Mouse (Mus musculus) stomach, embryonic 16.5 days (tissue): Measurements from ENCODE around the gene Tesk1. TPM values are rescaled to one million over a fixed set of nuclear protein-coding genes. Genes with fewer than 3 reads are reported as not detected.

Experiments
- ATAC-seq: fragments of 200-750 bp; cut with Nextera tagmentation; 2 replicates; pipeline ENCODE4 v1.8.0; 2017; ENCODE audit warnings: moderate number of reproducible peaks, moderate TSS enrichment; ENCODE audit not compliant: insufficient read depth, low FRiP score
- H3K27ac ChIP-seq: fragments of 300-500 bp; sonication (generic); 2 replicates; pipeline ENCODE4 v1.5.1; 2014; ENCODE audit warnings: low read length
- H3K27me3 ChIP-seq: fragments of 300-500 bp; sonication (generic); 2 replicates; pipeline ENCODE4 v1.6.1; 2014; ENCODE audit warnings: low read length, control low read depth, mixed read lengths; ENCODE audit not compliant: control insufficient read depth, insufficient read depth
- H3K36me3 ChIP-seq: fragments of 300-500 bp; sonication (generic); 2 replicates; pipeline ENCODE4 v1.6.1; 2014; ENCODE audit warnings: low read length; ENCODE audit not compliant: control insufficient read depth, insufficient read depth
- H3K4me1 ChIP-seq: fragments of 300-500 bp; sonication (generic); 2 replicates; pipeline ENCODE4 v1.6.1; 2014; ENCODE audit warnings: low read length, control low read depth, mixed read lengths; ENCODE audit not compliant: control insufficient read depth, insufficient read depth
- H3K4me2 ChIP-seq: fragments of 300-500 bp; sonication (generic); 2 replicates; pipeline ENCODE4 v1.6.1; 2014; ENCODE audit warnings: low read depth, low read length, mixed read lengths
- H3K4me3 ChIP-seq: fragments of 300-500 bp; sonication (generic); replicated peaks from 2 replicates; pipeline ENCODE4 v1.5.1; 2014; ENCODE audit warnings: mild to moderate bottlenecking, low read length
- H3K9ac ChIP-seq: fragments of 300-500 bp; sonication (generic); 2 replicates; pipeline ENCODE4 v1.6.1; 2014; ENCODE audit warnings: low read length
- H3K9me3 ChIP-seq: fragments of 300-500 bp; sonication (generic); replicated peaks from 2 replicates; pipeline ENCODE4 v1.6.1; 2016; ENCODE audit warnings: low read length, control low read depth; ENCODE audit not compliant: control insufficient read depth
- WGBS: fragments of 180-500 bp; shearing (Covaris S2); extraction: QIAGEN DNeasy Blood & Tissue Kit; methylation state at CpG from one replicate; pipeline ENCODE4 v1.1.7; 2014; 5-methylcytosine and 5-hydroxymethylcytosine counted together
- polyA plus RNA-seq: library from polyadenylated mRNA; unstranded; fragments of >200 nt; fragmentation: Nextera tagmentation; extraction: Ambion mirVana; gene quantifications from 2 replicates; pipeline ENCODE4 v1.2.1, GENCODE M21; 2015

Gene Tesk1
- 1.7 TPM in 2 replicates for polyA plus RNA-seq

DNA sequence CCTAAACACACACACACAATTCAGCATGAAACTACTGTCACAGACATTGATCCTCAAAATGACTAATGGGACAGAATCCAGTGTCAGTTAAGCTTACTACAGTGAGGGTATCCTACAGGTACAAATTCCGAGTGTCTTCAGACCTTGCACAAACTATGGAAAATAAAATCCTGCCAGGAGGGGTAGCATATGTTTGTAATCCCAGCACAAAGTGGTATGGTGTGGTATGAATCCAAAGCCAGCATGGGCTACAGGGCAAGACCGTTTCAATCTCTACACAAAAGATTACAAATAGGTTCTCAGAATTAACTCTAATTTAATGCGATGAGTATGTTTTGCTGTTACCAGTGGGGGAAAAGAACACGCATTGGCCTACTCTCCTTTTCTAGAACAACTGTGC lies at the start of gene Tesk1:
TSS of gene Tesk1 (plus strand) at position 301 of the 400 bp plus-strand sequence.
- 24% methylated on average over 4 of the region's 4 CpGs for WGBS
- ATAC-seq = no peak

DNA sequence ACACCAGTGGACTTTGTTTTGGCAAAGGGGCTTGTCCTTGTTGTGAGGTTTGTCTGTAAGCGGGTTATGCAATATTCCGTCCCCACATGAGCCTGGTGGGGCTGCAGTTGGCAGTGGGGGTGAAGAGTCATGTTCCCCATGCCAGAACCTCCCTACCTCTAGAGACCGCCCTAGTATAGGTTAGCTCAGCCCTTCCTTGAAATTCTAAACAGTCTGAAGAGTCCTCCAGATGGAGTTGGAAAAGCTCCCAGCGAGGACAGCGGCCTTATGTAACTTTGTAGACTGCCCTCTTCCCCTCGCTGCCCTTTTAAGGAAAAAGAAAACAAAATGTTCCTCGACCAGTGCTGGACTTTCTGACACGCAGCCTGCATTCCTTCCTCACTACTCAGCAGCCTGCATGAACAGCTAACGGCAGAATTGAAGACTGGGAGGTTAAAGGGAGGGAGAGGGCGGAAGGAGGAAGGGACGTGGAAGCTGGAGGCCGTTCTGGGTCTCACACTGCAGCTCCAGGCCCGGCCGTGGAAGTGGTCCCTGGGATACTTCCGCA lies 47.3 kb upstream of the Tesk1 start:
- Histone ChIP-seq H3K9ac (peak overlapping the region; percentile 60), H3K9me3 (no peaks in the 10 kb centered on the region), H3K4me1 (peaks cover 35% of the 10 kb centered on the region), H3K36me3 (no peaks in the 10 kb centered on the region), H3K4me3 (no peak overlapping the region), H3K27ac (peak overlapping the region; percentile 99), H3K27me3 (no peaks in the 10 kb centered on the region), H3K4me2 (peak overlapping the region; percentile 25; the same call in 1 of the 2 replicates)
- 14% methylated on average over 15 of the region's 15 CpGs for WGBS
- peak; percentile 89 for ATAC-seq

More for the DNA sequence above, at the start of gene Tesk1:
- Histone ChIP-seq H3K9ac (peak within 1 kb of the TSS; percentile 99), H3K27me3 (no peaks in the 10 kb centered on the region), H3K27ac (peak within 1 kb of the TSS; percentile 95), H3K9me3 (no peaks in the 10 kb centered on the region), H3K4me2 (peak within 1 kb of the TSS; percentile 95), H3K4me1 (peaks cover 11% of the 10 kb centered on the region), H3K36me3 (no peaks in the 10 kb centered on the region; the same call in 1 of the 2 replicates), H3K4me3 (peak within 1 kb of the TSS; percentile 94)

DNA sequence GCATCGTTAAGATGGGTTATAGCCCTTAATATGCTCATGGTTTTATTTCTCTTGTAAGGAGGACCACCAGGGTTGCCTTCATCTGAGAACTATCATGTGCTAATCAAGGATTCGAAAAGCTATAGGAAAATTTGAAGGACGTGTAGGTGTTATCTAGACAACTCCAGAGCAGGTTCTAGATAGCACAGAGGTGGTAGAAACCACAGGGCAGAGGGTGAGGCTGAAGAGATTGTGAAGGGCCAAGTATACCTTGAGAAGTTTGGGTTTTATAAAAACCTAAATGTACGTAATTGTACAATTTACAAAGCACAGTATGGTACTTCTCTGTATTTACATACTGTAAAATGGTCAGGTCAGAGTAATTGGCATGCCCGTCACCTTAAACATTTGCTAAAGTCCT lies 46.6 kb upstream of the Tesk1 start:
- peak overlapping the region; percentile 25; the same call in 1 of the 2 replicates for H3K4me2 ChIP-seq
- no peaks in the 10 kb centered on the region for H3K36me3 ChIP-seq
- no peak for ATAC-seq

DNA sequence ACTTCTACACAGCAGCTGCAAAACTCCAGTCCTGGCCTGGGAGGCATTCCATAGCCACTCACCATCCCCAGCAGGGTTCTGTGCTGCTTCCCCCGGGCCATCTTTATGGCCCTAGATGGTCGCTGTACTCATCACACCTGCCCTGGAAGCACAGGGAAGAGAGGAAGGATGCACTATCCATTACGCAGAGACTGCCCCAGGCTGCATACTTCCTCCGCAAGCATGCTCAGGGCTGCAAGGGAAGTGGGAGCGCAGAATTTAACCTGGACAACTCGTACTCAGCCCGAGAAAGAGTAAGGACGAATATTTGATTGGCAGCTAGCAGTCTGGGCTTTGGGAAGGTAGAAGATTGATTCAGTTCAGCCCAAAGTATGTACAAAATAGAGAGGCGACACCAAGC lies 45.9 kb upstream of the Tesk1 start:
- Histone ChIP-seq H3K4me2 (no peak overlapping the region), H3K4me1 (peaks cover 41% of the 10 kb centered on the region), H3K27ac (no peak overlapping the region; the same call in 1 of the 2 replicates), H3K4me3 (no peak overlapping the region), H3K27me3 (no peaks in the 10 kb centered on the region), H3K9me3 (no peaks in the 10 kb centered on the region), H3K9ac (no peak overlapping the region), H3K36me3 (no peaks in the 10 kb centered on the region)
- ATAC-seq = no peak
- 72% methylated on average over 9 of the region's 9 CpGs for WGBS

More for the DNA sequence above, 46.6 kb upstream of the Tesk1 start:
- H3K4me1 ChIP-seq = peaks cover 39% of the 10 kb centered on the region
- peak overlapping the region; percentile 99 for H3K27ac ChIP-seq
- H3K27me3 ChIP-seq = no peaks in the 10 kb centered on the region
- H3K9me3 ChIP-seq = no peaks in the 10 kb centered on the region
- H3K9ac ChIP-seq = peak overlapping the region; percentile 60
- WGBS = 77% methylated on average over 5 of the region's 5 CpGs
- no peak overlapping the region for H3K4me3 ChIP-seq

DNA sequence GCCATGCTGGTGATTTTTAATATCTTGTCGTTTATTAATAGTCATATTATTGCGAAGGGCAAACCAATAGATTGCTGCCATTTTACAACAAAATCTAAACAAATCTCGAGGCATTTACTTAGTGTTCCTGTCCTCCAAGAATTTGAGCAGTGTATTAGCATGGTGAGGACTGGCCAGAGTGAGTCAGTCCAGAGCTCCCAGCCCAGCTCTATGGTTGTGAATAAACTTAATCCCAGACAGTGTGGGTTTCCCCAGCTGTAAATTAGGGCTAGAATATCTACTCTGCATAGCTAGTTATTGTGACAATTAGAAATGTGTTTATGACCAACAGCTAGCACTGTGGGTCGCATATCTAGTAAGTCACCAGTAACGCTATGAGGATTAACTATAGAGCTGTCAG lies 45.4 kb upstream of the Tesk1 start:
- H3K27me3 ChIP-seq = no peaks in the 10 kb centered on the region
- no peak for ATAC-seq
- no peak overlapping the region for H3K27ac ChIP-seq
- WGBS = 77% methylated on average over 5 of the region's 5 CpGs
- H3K9me3 ChIP-seq = no peaks in the 10 kb centered on the region
- no peaks in the 10 kb centered on the region for H3K36me3 ChIP-seq
- peaks cover 46% of the 10 kb centered on the region for H3K4me1 ChIP-seq
- no peak overlapping the region for H3K4me3 ChIP-seq
- no peak overlapping the region for H3K4me2 ChIP-seq
- H3K9ac ChIP-seq = no peak overlapping the region

DNA sequence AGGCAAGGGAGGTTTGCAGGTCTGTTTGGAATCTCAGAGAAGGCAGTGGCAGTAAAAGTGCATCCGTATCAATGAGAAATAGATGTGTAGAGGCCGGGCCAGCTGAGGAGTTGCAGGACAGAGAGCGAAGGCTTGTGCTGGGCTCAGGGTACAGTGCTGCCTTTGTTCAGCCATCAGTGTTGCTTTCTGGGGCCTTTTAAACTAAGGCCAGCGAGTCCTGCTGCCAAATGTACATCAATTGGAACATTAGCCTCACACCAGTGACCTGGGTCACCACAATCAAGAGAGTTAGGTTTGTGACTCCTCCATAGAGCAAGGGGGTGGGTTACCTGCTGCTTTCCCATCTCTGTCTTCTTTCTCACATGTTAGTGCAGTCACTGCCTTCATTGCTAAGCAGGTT lies 43.7 kb upstream of the Tesk1 start:
- WGBS = 70% methylated on average over 4 of the region's 4 CpGs
- Histone ChIP-seq H3K27ac (no peak overlapping the region), H3K27me3 (no peaks in the 10 kb centered on the region), H3K4me1 (peaks cover 58% of the 10 kb centered on the region), H3K9me3 (no peaks in the 10 kb centered on the region), H3K4me3 (no peak overlapping the region), H3K36me3 (no peaks in the 10 kb centered on the region), H3K4me2 (no peak overlapping the region), H3K9ac (no peak overlapping the region)
- no peak for ATAC-seq

DNA sequence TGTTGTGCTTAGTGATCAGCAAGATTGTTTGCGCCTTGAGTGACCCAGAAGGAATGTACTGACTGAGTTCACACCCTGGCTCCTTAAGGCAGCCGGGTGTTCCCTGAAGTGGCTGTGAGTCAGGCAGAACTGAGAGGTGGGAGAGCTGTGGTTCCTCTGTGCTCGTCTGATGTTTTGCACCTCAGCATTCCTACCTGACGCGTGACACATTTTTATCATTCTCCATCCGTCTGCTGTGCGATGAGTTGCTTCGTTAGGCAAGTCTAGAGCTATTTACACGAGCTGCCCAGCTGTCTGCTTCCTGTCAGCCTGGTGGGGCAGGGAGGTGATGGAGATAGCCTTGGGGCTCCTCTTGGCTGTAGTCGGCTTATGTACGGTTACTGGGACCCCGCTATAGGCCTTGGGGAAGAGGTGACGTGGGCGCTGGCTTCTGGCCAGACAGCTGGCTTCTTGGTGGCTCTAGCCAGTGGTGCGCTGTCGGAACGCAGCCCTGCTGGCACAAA lies 42.9 kb upstream of the Tesk1 start:
- 28% methylated on average over 17 of the region's 17 CpGs for WGBS
- Histone ChIP-seq H3K36me3 (no peaks in the 10 kb centered on the region), H3K4me2 (peak overlapping the region; percentile 21; the same call in 1 of the 2 replicates), H3K27ac (peak overlapping the region; percentile 84), H3K4me3 (no peak overlapping the region), H3K9me3 (no peaks in the 10 kb centered on the region), H3K4me1 (peaks cover 56% of the 10 kb centered on the region), H3K9ac (peak overlapping the region; percentile 34; the same call in 1 of the 2 replicates), H3K27me3 (no peaks in the 10 kb centered on the region)
- ATAC-seq = no peak

DNA sequence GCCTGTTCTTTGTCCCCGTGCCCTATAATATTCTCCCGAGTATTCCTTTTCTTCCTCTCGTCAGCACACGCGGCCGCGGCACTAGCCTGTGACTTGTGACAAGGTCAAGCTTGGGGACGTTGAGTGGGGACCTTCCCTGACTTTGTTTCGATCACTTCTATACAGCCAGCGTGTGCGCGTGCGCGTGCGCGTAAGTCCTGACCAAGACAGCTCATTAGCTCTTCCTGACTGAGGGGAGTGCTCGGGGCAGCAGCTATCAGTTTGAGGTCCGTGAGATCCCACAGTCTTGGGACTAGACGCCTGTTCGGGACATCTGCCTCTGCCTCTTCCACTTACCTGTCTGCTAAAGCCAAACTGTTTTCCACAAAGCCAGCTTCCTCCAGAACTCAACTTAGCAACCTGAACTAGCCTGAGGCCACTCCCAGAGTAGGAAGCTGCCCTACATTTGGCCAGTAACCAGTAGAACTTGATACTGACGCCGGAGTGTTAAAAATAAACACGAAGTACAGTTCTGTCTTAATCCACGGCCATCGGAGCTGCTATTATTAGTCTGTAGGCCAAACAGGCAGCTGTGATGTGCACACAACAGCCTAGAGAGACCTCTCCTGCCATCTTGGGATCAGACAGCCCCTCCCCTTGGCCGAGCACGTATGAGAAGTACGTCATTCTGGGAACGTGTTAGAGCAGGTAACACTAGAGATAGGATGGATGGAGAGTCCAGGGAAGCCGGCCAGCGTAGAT lies 42.2 kb upstream of the Tesk1 start:
- no peaks in the 10 kb centered on the region for H3K9me3 ChIP-seq
- H3K27me3 ChIP-seq = no peaks in the 10 kb centered on the region
- H3K36me3 ChIP-seq = no peaks in the 10 kb centered on the region
- H3K9ac ChIP-seq = peak overlapping the region; percentile 34; the same call in 1 of the 2 replicates
- H3K27ac ChIP-seq = peak overlapping the region; percentile 84
- ATAC-seq = peak; percentile 25; the same call in 1 of the 2 replicates
- no peak overlapping the region for H3K4me3 ChIP-seq
- H3K4me2 ChIP-seq = peak overlapping the region; percentile 21; the same call in 1 of the 2 replicates
- 62% methylated on average over 31 of the region's 31 CpGs for WGBS
- peaks cover 50% of the 10 kb centered on the region for H3K4me1 ChIP-seq

DNA sequence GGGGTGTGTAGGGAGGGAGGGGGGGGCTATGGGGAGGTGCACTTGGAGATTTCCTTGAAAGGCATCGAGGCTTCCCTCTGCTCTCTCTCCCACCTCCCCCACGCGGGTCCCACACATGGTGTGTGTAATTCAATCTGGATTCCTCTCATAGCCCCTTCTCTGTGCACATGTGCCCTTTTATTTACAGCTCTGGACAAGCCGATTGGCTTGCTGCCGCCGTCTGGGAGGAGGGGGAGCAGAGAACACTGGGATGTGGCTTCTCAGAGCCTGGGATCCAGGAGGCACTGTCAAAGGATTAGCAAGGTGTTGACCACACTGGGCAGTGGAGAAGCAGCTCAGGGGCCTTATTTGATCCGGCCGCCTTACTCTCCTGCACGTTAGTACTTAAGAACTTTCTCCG lies 40.8 kb upstream of the Tesk1 start:
- Histone ChIP-seq H3K9me3 (no peaks in the 10 kb centered on the region), H3K36me3 (no peaks in the 10 kb centered on the region), H3K4me3 (peak overlapping the region; percentile 15), H3K4me2 (peak overlapping the region; percentile 33), H3K9ac (peak overlapping the region; percentile 11; the same call in 1 of the 2 replicates), H3K27ac (peak overlapping the region; percentile 84), H3K4me1 (peaks cover 47% of the 10 kb centered on the region), H3K27me3 (no peaks in the 10 kb centered on the region)
- ATAC-seq = peak; percentile 76
- 22% methylated on average over 10 of the region's 10 CpGs for WGBS
